Mouse (Mus musculus): ENCODE measurements around the gene Wfdc3. TPM values are rescaled to one million over a fixed set of nuclear protein-coding genes. Genes with fewer than 3 reads are reported as not detected.

The Wfdc3 gene
- polyA plus RNA-seq, 1 experiment, result 2.6 TPM

- Histone ChIP-seq H3K27ac (ENCODE audit: insufficient read depth, low read length) (no peak overlapping the region), H3K4me1 (ENCODE audit: control insufficient read depth, insufficient read depth, low read length) (peaks cover 7% of the 10 kb centered on the region; the same call in 1 of the 2 replicates), H3K4me3 (ENCODE audit: insufficient read depth, low read length) (no peak overlapping the region)
- TF ChIP-seq CTCF (IDR thresholded peaks at IDR 0.05; ENCODE audit: extremely low read depth, insufficient read depth, low read length), result no peak
Observed at GRCm38 (mm10) chr2:164748991-164749390, 3.3 kb upstream of the Wfdc3 start.

GRCm38 (mm10) chr2:164748191-164748590, 2.5 kb upstream of the Wfdc3 start:
- H3K4me1 ChIP-seq (ENCODE audit: control insufficient read depth, insufficient read depth, low read length), result peaks cover 7% of the 10 kb centered on the region; the same call in 1 of the 2 replicates
- TF ChIP-seq POLR2A (IDR thresholded peaks at IDR 0.05; ENCODE audit: extremely low read depth, insufficient read depth, low read length) (no peak), CTCF (IDR thresholded peaks at IDR 0.05; ENCODE audit: extremely low read depth, insufficient read depth, low read length) (no peak)
- no peak overlapping the region for H3K27ac ChIP-seq (ENCODE audit: insufficient read depth, low read length)
- H3K4me3 ChIP-seq (ENCODE audit: insufficient read depth, low read length), result no peak overlapping the region

- TF ChIP-seq POLR2A (IDR thresholded peaks at IDR 0.05; ENCODE audit: extremely low read depth, insufficient read depth, low read length) (no peak), CTCF (IDR thresholded peaks at IDR 0.05; ENCODE audit: extremely low read depth, insufficient read depth, low read length) (no peak)
- peaks cover 7% of the 10 kb centered on the region; the same call in 1 of the 2 replicates for H3K4me1 ChIP-seq (ENCODE audit: control insufficient read depth, insufficient read depth, low read length)
- H3K27ac ChIP-seq (ENCODE audit: insufficient read depth, low read length), result no peak overlapping the region
- H3K4me3 ChIP-seq (ENCODE audit: insufficient read depth, low read length), result peak overlapping the region; percentile 67
Observed at GRCm38 (mm10) chr2:164746693-164747092, 962 bp upstream of the Wfdc3 start.

- peak overlapping the region; percentile 67 for H3K4me3 ChIP-seq (ENCODE audit: insufficient read depth, low read length)
- H3K27ac ChIP-seq (ENCODE audit: insufficient read depth, low read length), result no peak overlapping the region
- peaks cover 7% of the 10 kb centered on the region; the same call in 1 of the 2 replicates for H3K4me1 ChIP-seq (ENCODE audit: control insufficient read depth, insufficient read depth, low read length)
- no peak for TF ChIP-seq CTCF (IDR thresholded peaks at IDR 0.05; ENCODE audit: extremely low read depth, insufficient read depth, low read length)
- no peak for TF ChIP-seq POLR2A (IDR thresholded peaks at IDR 0.05; ENCODE audit: extremely low read depth, insufficient read depth, low read length)
Observed at GRCm38 (mm10) chr2:164744987-164745386, 744 bp downstream of the Wfdc3 start.

- Histone ChIP-seq H3K4me3 (ENCODE audit: insufficient read depth, low read length) (no peak overlapping the region), H3K4me1 (ENCODE audit: control insufficient read depth, insufficient read depth, low read length) (0 out of 2 replicates have a peak, but pooled peaks cover under 1% of the 10 kb centered on the region), H3K27ac (ENCODE audit: insufficient read depth, low read length) (no peak overlapping the region)
- TF ChIP-seq CTCF (IDR thresholded peaks at IDR 0.05; ENCODE audit: extremely low read depth, insufficient read depth, low read length), result no peak
- no peak for TF ChIP-seq POLR2A (IDR thresholded peaks at IDR 0.05; ENCODE audit: extremely low read depth, insufficient read depth, low read length)
Observed at GRCm38 (mm10) chr2:164739876-164740275, 5.9 kb downstream of the Wfdc3 start.

GRCm38 (mm10) chr2:164737377-164738090, 8.2 kb downstream of the Wfdc3 start:
- Histone ChIP-seq H3K27ac (ENCODE audit: insufficient read depth, low read length) (no peak overlapping the region), H3K4me1 (ENCODE audit: control insufficient read depth, insufficient read depth, low read length) (no peaks in the 10 kb centered on the region)
- TF ChIP-seq POLR2A (IDR thresholded peaks at IDR 0.05; ENCODE audit: extremely low read depth, insufficient read depth, low read length), result no peak
- no peak for TF ChIP-seq CTCF (IDR thresholded peaks at IDR 0.05; ENCODE audit: extremely low read depth, insufficient read depth, low read length)

GRCm38 (mm10) chr2:164735446-164735845, 10.3 kb downstream of the Wfdc3 start:
- H3K4me1 ChIP-seq (ENCODE audit: control insufficient read depth, insufficient read depth, low read length), result no peaks in the 10 kb centered on the region
- H3K27ac ChIP-seq (ENCODE audit: insufficient read depth, low read length), result no peak overlapping the region
- H3K4me3 ChIP-seq (ENCODE audit: insufficient read depth, low read length), result no peak overlapping the region
- TF ChIP-seq CTCF (IDR thresholded peaks at IDR 0.05; ENCODE audit: extremely low read depth, insufficient read depth, low read length) (no peak), POLR2A (IDR thresholded peaks at IDR 0.05; ENCODE audit: extremely low read depth, insufficient read depth, low read length) (no peak)

More at GRCm38 (mm10) chr2:164737377-164738090, 8.2 kb downstream of the Wfdc3 start:
- H3K4me3 ChIP-seq (ENCODE audit: insufficient read depth, low read length), result no peak overlapping the region

- Histone ChIP-seq H3K27ac (ENCODE audit: insufficient read depth, low read length) (no peak overlapping the region), H3K4me3 (ENCODE audit: insufficient read depth, low read length) (no peak overlapping the region), H3K4me1 (ENCODE audit: control insufficient read depth, insufficient read depth, low read length) (no peaks in the 10 kb centered on the region)
- no peak for TF ChIP-seq POLR2A (IDR thresholded peaks at IDR 0.05; ENCODE audit: extremely low read depth, insufficient read depth, low read length)
- TF ChIP-seq CTCF (IDR thresholded peaks at IDR 0.05; ENCODE audit: extremely low read depth, insufficient read depth, low read length), result no peak
Observed at GRCm38 (mm10) chr2:164734839-164735238, 10.9 kb downstream of the Wfdc3 start.

GRCm38 (mm10) chr2:164733259-164733658, 12.5 kb downstream of the Wfdc3 start:
- no peak overlapping the region for H3K4me3 ChIP-seq (ENCODE audit: insufficient read depth, low read length)
- no peaks in the 10 kb centered on the region for H3K4me1 ChIP-seq (ENCODE audit: control insufficient read depth, insufficient read depth, low read length)
- no peak overlapping the region for H3K27ac ChIP-seq (ENCODE audit: insufficient read depth, low read length)
- TF ChIP-seq POLR2A (IDR thresholded peaks at IDR 0.05; ENCODE audit: extremely low read depth, insufficient read depth, low read length), result no peak
- no peak for TF ChIP-seq CTCF (IDR thresholded peaks at IDR 0.05; ENCODE audit: extremely low read depth, insufficient read depth, low read length)

- H3K27ac ChIP-seq (ENCODE audit: insufficient read depth, low read length), result no peak overlapping the region
- no peak overlapping the region for H3K4me3 ChIP-seq (ENCODE audit: insufficient read depth, low read length)
- no peaks in the 10 kb centered on the region for H3K4me1 ChIP-seq (ENCODE audit: control insufficient read depth, insufficient read depth, low read length)
- no peak for TF ChIP-seq CTCF (IDR thresholded peaks at IDR 0.05; ENCODE audit: extremely low read depth, insufficient read depth, low read length)
Observed at GRCm38 (mm10) chr2:164731719-164732118, 14.0 kb downstream of the Wfdc3 start.

All from cortical plate, adult 2 months (tissue).